Mouse (Mus musculus) testis, adult 10 weeks (tissue): Measurements from ENCODE around the gene Trim23. TPM values are rescaled to one million over a fixed set of nuclear protein-coding genes. Genes with fewer than 3 reads are reported as not detected.

Experiments used
- polyA plus RNA-seq: library from polyadenylated mRNA; stranded (reverse); fragments of 350-450 nt; fragmentation: Illumina TruSeq; extraction: RNeasy Lipid Tissue Mini Kit (QIAGEN cat#74804); gene quantifications from one replicate; pipeline ENCODE4 v1.2.3, GENCODE M21; 2014; ENCODE audit warnings: low read depth, low replicate concordance

Trim23 gene
- polyA plus RNA-seq: 77.0 TPM

GRCm38 (mm10) chr13:104178650-104179121, at the start of gene Trim23:
Trim23 (plus strand) TSS chr13:104178797.

DNA sequence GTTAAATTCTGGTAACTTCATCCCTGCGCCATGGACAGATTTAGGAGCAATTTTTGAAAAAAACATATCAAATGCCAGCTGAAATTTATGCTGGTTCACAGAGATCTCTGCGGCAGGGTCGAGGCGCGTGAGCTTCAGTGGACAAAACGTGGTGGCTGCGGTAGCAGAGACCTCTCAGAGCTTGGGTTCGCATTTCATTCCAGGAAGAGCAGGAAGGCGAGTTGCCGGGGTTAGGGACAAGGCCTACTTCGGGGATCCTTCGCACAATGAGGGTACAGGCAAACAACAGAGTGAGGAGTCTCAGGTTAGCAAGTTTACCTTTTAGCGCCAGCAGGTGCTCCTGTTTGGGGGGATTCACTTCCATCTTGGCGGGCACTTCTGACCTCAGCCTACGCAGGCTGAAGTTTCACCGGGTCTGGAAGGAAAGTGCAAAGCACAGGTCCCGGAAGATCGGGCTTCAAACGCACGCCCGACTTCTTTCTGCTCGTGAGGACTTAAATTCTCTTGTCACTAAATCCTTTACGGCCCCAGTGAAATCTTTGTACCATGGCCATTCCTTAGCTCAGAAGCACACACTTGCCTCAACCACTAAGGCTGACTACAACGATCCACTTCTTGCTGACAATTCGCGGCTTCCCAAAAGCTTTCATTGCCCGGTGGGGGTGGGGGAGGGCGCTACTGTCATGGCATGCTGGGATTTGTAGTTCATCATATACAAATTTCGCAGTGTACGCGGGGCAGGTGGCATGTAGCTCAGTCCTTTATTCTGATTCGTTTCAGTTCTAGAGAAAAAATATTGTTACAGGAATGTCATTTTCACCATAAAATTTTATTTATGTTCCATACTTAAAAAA, 574 bp upstream of the Trim23 start, which contains the start of gene Trappc13:
Gene Trappc13, minus strand, starts transcription at position 674 of the 854 bp plus-strand sequence.

DNA sequence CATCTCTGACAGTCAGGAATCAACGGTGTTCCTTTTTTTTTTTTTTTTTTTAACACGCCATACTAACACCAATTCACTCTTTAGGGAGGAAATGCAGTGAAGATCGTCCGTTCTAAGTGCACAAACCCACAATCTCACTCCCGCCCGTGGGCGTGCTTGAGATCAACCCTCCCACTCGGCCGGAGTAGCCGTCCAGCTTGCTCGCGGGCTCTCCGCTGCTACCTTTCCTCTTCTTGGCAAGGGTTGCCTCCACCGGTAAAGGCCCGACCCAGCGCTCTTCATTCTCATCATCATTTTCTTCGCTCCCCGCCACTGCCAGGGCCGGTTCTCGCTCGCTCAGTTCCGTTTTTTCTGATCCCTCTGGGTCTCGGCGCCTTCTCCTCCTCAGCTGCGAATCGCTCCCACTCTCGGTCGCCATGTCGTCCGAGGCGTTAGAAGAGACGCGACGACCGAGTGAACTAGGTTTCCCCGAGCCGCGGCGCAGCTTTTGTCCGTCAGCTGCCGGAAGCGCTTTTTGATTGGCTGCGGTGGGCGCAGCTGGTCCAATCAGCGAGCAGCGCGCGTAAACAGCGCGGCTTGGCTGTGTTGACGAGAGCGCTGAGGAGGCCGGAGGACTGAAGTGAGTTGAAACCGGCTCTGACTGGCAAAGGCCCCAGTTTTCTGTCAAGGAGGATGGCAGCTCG, 49.9 kb downstream of the Trim23 start, which contains the start of the genes Cenpk and Ppwd1:
Gene Cenpk, plus strand, starts transcription at position 228 of the 683 bp plus-strand sequence.
Gene Ppwd1, minus strand, starts transcription at position 460 of the 683 bp plus-strand sequence.

Other genes starting within 250 kb of the Trim23 start
- 32.6 TPM for gene Nln, start 69.2 kb upstream of the Trim23 start, polyA plus RNA-seq
- gene Sgtb, start 69.1 kb upstream of the Trim23 start, polyA plus RNA-seq: 4.7 TPM
- 17.3 TPM for gene Trappc13, start 328 bp upstream of the Trim23 start, polyA plus RNA-seq
- gene Cenpk, start 49.8 kb downstream of the Trim23 start, polyA plus RNA-seq: 143 TPM
- gene Ppwd1, start 50.0 kb downstream of the Trim23 start, polyA plus RNA-seq: 35.4 TPM
- gene Adamts6, start 109.0 kb downstream of the Trim23 start, polyA plus RNA-seq: 1.9 TPM